Mouse (Mus musculus) intestine, postnatal 0 days (tissue): ENCODE results near the gene C2cd2l. TPM values are rescaled to one million over a fixed set of nuclear protein-coding genes. Genes with fewer than 3 reads are reported as not detected.
"Not testable (repeated sequence)": the region's sequence is repeated elsewhere in the genome, so short reads cannot be mapped to it uniquely, and the experiment has no call there.

Experiments used
- ATAC-seq: fragments of 200-750 bp; cut with Nextera tagmentation; 2 replicates; pipeline ENCODE4 v1.8.0; 2017; ENCODE audit warnings: mild to moderate bottlenecking, moderate TSS enrichment, moderate library complexity
- H3K27ac ChIP-seq: fragments of 300-500 bp; sonication (generic); 2 replicates; pipeline ENCODE4 v1.5.1; 2014; ENCODE audit warnings: mild to moderate bottlenecking, low read depth, low read length, moderate library complexity
- H3K27me3 ChIP-seq: fragments of 300-500 bp; sonication (generic); replicated peaks from 2 replicates; pipeline ENCODE4 v1.6.1; 2014; ENCODE audit warnings: low read length, mixed read lengths; ENCODE audit not compliant: control insufficient read depth, insufficient read depth
- H3K36me3 ChIP-seq: fragments of 300-500 bp; sonication (generic); 2 replicates; pipeline ENCODE4 v1.6.1; 2014; ENCODE audit warnings: mild to moderate bottlenecking, moderate library complexity; ENCODE audit not compliant: control insufficient read depth, insufficient read depth
- H3K4me1 ChIP-seq: fragments of 300-500 bp; sonication (generic); replicated peaks from 2 replicates; pipeline ENCODE4 v1.6.1; 2014; ENCODE audit warnings: antibody characterized with exemption, low read length, mixed read lengths; ENCODE audit not compliant: control insufficient read depth, insufficient read depth
- H3K4me2 ChIP-seq: fragments of 300-500 bp; sonication (generic); replicated peaks from 2 replicates; pipeline ENCODE4 v1.6.1; 2014; ENCODE audit warnings: low read depth, mild to moderate bottlenecking, moderate library complexity
- H3K4me3 ChIP-seq: fragments of 300-500 bp; sonication (generic); 2 replicates; pipeline ENCODE4 v1.5.1; 2014; ENCODE audit warnings: low read depth, low read length
- H3K9ac ChIP-seq: fragments of 300-500 bp; sonication (generic); 2 replicates; pipeline ENCODE4 v1.6.1; 2014; ENCODE audit warnings: mild to moderate bottlenecking, low read depth, low read length
- H3K9me3 ChIP-seq: fragments of 300-500 bp; sonication (generic); 2 replicates; pipeline ENCODE4 v1.6.1; 2016; ENCODE audit warnings: mixed run types; ENCODE audit not compliant: control insufficient read depth
- CTCF ChIP-seq: sonication (generic); IDR thresholded peaks from 2 replicates; pipeline ENCODE4 v1.5.1; 2016; ENCODE audit warnings: low read depth, mild to moderate bottlenecking, control low read depth, antibody characterized with exemption, moderate library complexity
- WGBS: fragments of 180-500 bp; shearing (Covaris S2); extraction: QIAGEN DNeasy Blood & Tissue Kit; methylation state at CpG from one replicate; pipeline ENCODE4 v1.1.7; 2014; 5-methylcytosine and 5-hydroxymethylcytosine counted together
- polyA plus RNA-seq: library from polyadenylated mRNA; unstranded; fragments of >200 nt; fragmentation: Nextera tagmentation; extraction: Ambion mirVana; gene quantifications from 2 replicates; pipeline ENCODE4 v1.2.1, GENCODE M21; 2015

The C2cd2l gene
- polyA plus RNA-seq, 1 experiment from 2014 or later = 42.4 TPM

GRCm38 (mm10) chr9:44337436-44338169 lies 17.5 kb upstream of the C2cd2l start:
- peak overlapping the region; percentile 93; the same call in 1 of the 2 replicates for H3K4me2 ChIP-seq
- 55% methylated on average over 9 of the region's 9 CpGs for WGBS
- no peaks in the 10 kb centered on the region for H3K4me1 ChIP-seq
- no peak overlapping the region for H3K27ac ChIP-seq
- H3K4me3 ChIP-seq = no peak overlapping the region
- H3K9me3 ChIP-seq = no peaks in the 10 kb centered on the region
- no peak for ATAC-seq
- no peak for TF ChIP-seq CTCF
- H3K27me3 ChIP-seq = no peaks in the 10 kb centered on the region
- H3K36me3 ChIP-seq = peaks cover 31% of the 10 kb centered on the region
- H3K9ac ChIP-seq = no peak overlapping the region

GRCm38 (mm10) chr9:44336964-44337363 lies 16.9 kb upstream of the C2cd2l start:
- Histone ChIP-seq H3K36me3 (peaks cover 35% of the 10 kb centered on the region), H3K27ac (no peak overlapping the region; the same call in 1 of the 2 replicates), H3K9ac (0 out of 2 replicates have a peak overlapping the region, but pooled peaks have one; percentile 22), H3K27me3 (no peaks in the 10 kb centered on the region), H3K4me1 (no peaks in the 10 kb centered on the region), H3K9me3 (no peaks in the 10 kb centered on the region), H3K4me3 (peak overlapping the region; percentile 67), H3K4me2 (peak overlapping the region; percentile 93)
- ATAC-seq = no peak
- WGBS = 50% methylated on average over 3 of the region's 3 CpGs
- no peak for TF ChIP-seq CTCF

DNA sequence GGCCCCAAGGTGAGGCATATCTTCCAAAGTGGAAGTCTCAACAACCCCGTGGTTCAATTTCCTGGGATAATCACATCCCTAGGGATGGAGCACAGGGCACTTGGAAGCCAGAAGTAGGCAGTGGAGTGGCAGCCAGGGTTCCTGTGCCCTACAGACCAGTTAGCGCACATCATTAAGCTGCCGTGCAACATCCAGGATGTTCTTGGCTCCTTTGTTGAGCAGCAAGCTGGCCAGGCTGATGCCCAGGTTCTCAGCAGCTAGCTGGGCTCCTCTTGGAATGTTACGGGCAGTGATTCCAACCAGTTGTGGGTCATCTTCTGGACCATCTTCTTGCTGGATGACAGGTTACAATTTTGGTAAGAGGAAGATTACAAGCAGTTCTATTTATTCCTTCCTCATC lies 16.4 kb upstream of the C2cd2l start:
- peaks cover 36% of the 10 kb centered on the region for H3K36me3 ChIP-seq
- not testable (repeated sequence) for H3K27me3 ChIP-seq, ATAC-seq, H3K27ac ChIP-seq, H3K9me3 ChIP-seq, H3K4me1 ChIP-seq
- H3K9ac ChIP-seq = 0 out of 2 replicates have a peak overlapping the region, but pooled peaks have one; percentile 22
- WGBS = 23% methylated on average over 4 of the region's 4 CpGs
- H3K4me3 ChIP-seq = peak overlapping the region; percentile 67
- peak overlapping the region; percentile 93 for H3K4me2 ChIP-seq

- Histone ChIP-seq H3K4me2 (peak overlapping the region; percentile 93), H3K27me3 (no peaks in the 10 kb centered on the region), H3K4me1 (no peaks in the 10 kb centered on the region), H3K4me3 (peak overlapping the region; percentile 67), H3K36me3 (peaks cover 37% of the 10 kb centered on the region), H3K9ac (peak overlapping the region; percentile 87), H3K9me3 (no peaks in the 10 kb centered on the region), H3K27ac (no peak overlapping the region)
- WGBS = 2% methylated on average over 5 of the region's 5 CpGs
- no peak for ATAC-seq
- no peak for TF ChIP-seq CTCF
These were observed 16.0 kb upstream of the C2cd2l start for GRCm38 (mm10) chr9:44336093-44336406.

- WGBS = under 1% methylated on average over 50 of the region's 50 CpGs
- ATAC-seq = peak; percentile 5
- peaks cover 38% of the 10 kb centered on the region for H3K36me3 ChIP-seq
These were observed 15.4 kb upstream of the C2cd2l start for GRCm38 (mm10) chr9:44335331-44336092.

DNA sequence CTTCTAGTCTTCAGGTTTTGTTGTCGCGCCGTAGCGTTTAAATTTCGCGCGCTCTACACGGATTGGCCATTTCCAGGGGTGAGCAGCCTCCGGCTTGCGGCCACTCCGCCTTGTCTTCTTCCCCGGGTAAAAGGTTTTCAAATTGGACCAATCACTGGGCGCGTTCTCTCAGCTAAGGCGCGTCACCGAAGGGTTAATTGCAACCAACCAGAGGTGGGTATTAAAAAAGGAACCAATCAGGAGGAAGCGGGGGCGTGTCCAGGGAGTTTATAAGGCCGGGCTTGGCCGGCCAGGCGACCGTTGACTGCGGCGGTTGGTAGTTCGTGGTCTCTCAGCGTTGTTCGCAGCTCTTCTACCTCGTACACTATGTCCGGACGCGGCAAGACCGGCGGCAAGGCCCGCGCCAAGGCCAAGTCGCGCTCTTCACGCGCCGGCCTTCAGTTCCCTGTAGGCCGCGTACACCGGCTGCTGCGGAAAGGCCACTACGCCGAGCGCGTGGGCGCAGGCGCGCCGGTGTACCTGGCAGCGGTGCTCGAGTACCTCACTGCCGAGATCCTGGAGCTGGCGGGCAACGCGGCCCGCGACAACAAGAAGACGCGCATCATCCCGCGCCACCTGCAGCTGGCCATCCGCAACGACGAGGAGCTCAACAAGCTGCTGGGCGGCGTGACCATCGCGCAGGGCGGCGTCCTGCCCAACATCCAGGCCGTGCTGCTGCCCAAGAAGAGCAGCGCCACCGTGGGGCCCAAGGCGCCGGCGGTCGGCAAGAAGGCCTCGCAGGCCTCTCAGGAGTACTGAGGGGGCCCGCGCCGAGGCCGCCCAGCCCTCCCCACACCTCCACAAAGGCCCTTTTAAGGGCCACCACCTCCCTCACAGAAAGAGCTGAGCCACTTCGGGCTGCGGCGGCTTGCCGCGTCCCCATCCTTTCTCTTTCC lies 14.6 kb upstream of the C2cd2l start, which contains the start of gene H2afx:
TSS of gene H2afx (plus strand) at position 299 of the 935 bp plus-strand sequence.
- under 1% methylated on average over 82 of the region's 91 CpGs for WGBS
- Histone ChIP-seq H3K4me2 (peak within 1 kb of the TSS; percentile 93), H3K27me3 (no peaks in the 10 kb centered on the region), H3K9ac (peak within 1 kb of the TSS; percentile 87), H3K27ac (peak within 1 kb of the TSS; percentile 80), H3K36me3 (peaks cover 39% of the 10 kb centered on the region), H3K4me1 (no peaks in the 10 kb centered on the region), H3K4me3 (peak within 1 kb of the TSS; percentile 67), H3K9me3 (no peaks in the 10 kb centered on the region)
- peak; percentile 95 for ATAC-seq
- TF ChIP-seq CTCF = peak; percentile 78

More at GRCm38 (mm10) chr9:44335331-44336092, 15.4 kb upstream of the C2cd2l start:
- Histone ChIP-seq H3K4me1 (no peaks in the 10 kb centered on the region), H3K27ac (peak overlapping the region; percentile 80), H3K9me3 (no peaks in the 10 kb centered on the region), H3K9ac (peak overlapping the region; percentile 87), H3K27me3 (no peaks in the 10 kb centered on the region), H3K4me3 (peak overlapping the region; percentile 67), H3K4me2 (peak overlapping the region; percentile 93)
- no peak for TF ChIP-seq CTCF
